Mouse (Mus musculus) embryonic facial prominence, embryonic 11.5 days (tissue): ENCODE measurements around the gene Cmya5. TPM values are rescaled to one million over a fixed set of nuclear protein-coding genes. Genes with fewer than 3 reads are reported as not detected.
"Not testable (repeated sequence)": the region's sequence is repeated elsewhere in the genome, so short reads cannot be mapped to it uniquely, and the experiment has no call there.

Source experiments
- ATAC-seq: fragments of 200-750 bp; cut with Nextera tagmentation; replicated peaks from 2 replicates; pipeline ENCODE4 v1.8.0; 2017; ENCODE audit warnings: low read depth; ENCODE audit not compliant: insufficient number of reproducible peaks, low FRiP score, low TSS enrichment
- DNase-seq: peaks from one replicate; pipeline ENCODE4 v3.0.0-alpha.2; 2015; ENCODE audit warnings: low spot score
- H3K27ac ChIP-seq: fragments of 300-500 bp; sonication (generic); replicated peaks from 2 replicates; pipeline ENCODE4 v1.5.1; 2014; ENCODE audit warnings: mild to moderate bottlenecking, low read depth, low read length, control low read depth
- H3K27me3 ChIP-seq: fragments of 300-500 bp; sonication (generic); 2 replicates; pipeline ENCODE4 v1.6.1; 2014; ENCODE audit warnings: mild to moderate bottlenecking, low read length, moderate library complexity, mixed read lengths; ENCODE audit not compliant: control insufficient read depth, insufficient read depth
- H3K36me3 ChIP-seq: fragments of 300-500 bp; sonication (generic); replicated peaks from 2 replicates; pipeline ENCODE4 v1.6.1; 2014; ENCODE audit warnings: low read depth, mild to moderate bottlenecking, low read length, moderate library complexity, mixed read lengths; ENCODE audit not compliant: control insufficient read depth, insufficient read depth
- H3K4me1 ChIP-seq: fragments of 300-500 bp; sonication (generic); 2 replicates; pipeline ENCODE4 v1.6.1; 2014; ENCODE audit warnings: low read length, mixed read lengths; ENCODE audit not compliant: control insufficient read depth, insufficient read depth
- H3K4me2 ChIP-seq: fragments of 300-500 bp; sonication (generic); 2 replicates; pipeline ENCODE4 v1.6.1; 2014; ENCODE audit warnings: low read depth, mild to moderate bottlenecking, control low read depth, low read length, moderate library complexity
- H3K4me3 ChIP-seq: fragments of 300-500 bp; sonication (generic); 2 replicates; pipeline ENCODE4 v1.5.1; 2014; ENCODE audit warnings: low read depth, low read length, control low read depth
- H3K9ac ChIP-seq: fragments of 300-500 bp; sonication (generic); replicated peaks from 2 replicates; pipeline ENCODE4 v1.6.1; 2014; ENCODE audit warnings: mild to moderate bottlenecking, control low read depth, low read length
- H3K9me3 ChIP-seq: fragments of 300-500 bp; sonication (generic); replicated peaks from 2 replicates; pipeline ENCODE4 v1.6.1; 2016; ENCODE audit warnings: mild to moderate bottlenecking, low read length, inconsistent platforms, mixed read lengths; ENCODE audit not compliant: control insufficient read depth
- WGBS: fragments of 180-500 bp; shearing (Covaris S2); extraction: QIAGEN DNeasy Blood & Tissue Kit; methylation state at CpG from one replicate; pipeline ENCODE4 v1.1.7; 2014; 5-methylcytosine and 5-hydroxymethylcytosine counted together
- polyA plus RNA-seq: library from polyadenylated mRNA; unstranded; fragments of >200 nt; fragmentation: Nextera tagmentation; extraction: Ambion mirVana; gene quantifications from 2 replicates; pipeline ENCODE4 v1.2.1, GENCODE M21; 2014

Cmya5 gene
- polyA plus RNA-seq, 1 experiment from 2014 or later = 0.13 TPM

DNA sequence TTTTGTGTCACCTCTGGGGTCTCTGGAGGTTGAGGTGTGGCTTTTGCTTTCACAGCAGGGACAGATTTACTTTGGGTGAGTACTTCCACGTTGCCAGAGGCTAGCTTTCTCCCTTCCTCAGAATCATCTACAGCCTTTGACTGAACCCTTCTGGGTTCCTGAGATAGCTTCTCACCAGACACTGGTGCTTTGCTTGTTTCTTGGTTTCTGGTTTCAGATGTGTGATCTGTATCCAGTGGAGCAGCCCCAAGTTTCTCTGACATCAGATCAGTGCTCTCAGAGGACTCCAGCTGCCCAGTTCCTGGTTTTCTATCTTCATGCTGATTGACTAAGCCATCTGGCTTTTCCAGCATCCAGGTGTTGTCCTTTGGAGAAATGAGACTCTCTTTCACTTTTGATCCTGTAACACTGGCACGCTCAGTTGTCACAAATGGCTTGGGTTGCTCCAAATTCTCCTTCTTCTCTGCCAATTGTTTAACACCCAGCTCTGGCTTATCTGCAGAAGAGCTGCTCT, 51.6 kb downstream of the Cmya5 start:
- no peaks in the 10 kb centered on the region for H3K27me3 ChIP-seq
- H3K27ac ChIP-seq = no peak overlapping the region
- H3K9ac ChIP-seq = no peak overlapping the region
- DNase-seq (no peak), ATAC-seq (no peak)
- no peak overlapping the region for H3K4me3 ChIP-seq
- H3K9me3 ChIP-seq = no peaks in the 10 kb centered on the region
- no peaks in the 10 kb centered on the region for H3K4me1 ChIP-seq
- H3K36me3 ChIP-seq = no peaks in the 10 kb centered on the region
- 71% methylated on average over 2 of the region's 2 CpGs for WGBS
- H3K4me2 ChIP-seq = no peak overlapping the region

DNA sequence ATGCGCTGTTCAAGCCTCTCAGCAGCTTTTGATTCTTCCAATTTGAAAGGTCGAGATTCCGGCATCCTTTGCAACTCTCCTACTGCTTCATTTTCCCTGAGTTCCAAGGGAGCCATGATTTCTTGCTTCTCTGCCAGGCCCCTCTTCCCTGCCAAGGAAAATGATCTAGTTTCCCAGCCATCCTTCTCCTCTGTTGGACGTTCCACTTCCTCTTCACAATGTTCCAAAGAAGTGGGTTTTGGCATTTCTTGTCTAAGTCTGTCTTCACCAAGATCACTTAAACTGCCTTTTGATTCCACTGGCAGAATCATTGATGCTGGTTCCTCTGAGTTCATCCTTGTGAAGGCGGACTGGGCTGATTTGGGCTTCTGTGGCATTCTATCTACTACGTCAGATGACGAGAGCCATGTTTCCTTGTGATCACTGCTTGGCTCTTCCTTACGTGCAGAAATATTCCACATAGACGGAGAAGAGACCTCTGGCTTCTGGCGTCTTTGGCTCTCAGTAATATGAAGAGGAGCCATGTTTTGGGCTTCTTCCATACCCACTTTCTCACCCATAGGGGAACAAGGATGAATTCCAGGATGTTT, 52.6 kb downstream of the Cmya5 start:
- no peak for DNase-seq
- no peak overlapping the region for H3K4me2 ChIP-seq
- no peaks in the 10 kb centered on the region for H3K4me1 ChIP-seq
- no peak overlapping the region for H3K4me3 ChIP-seq
- 91% methylated on average over 10 of the region's 10 CpGs for WGBS
- H3K9ac ChIP-seq = no peak overlapping the region
- no peaks in the 10 kb centered on the region for H3K27me3 ChIP-seq
- H3K36me3 ChIP-seq = no peaks in the 10 kb centered on the region
- no peak for ATAC-seq
- no peaks in the 10 kb centered on the region for H3K9me3 ChIP-seq
- no peak overlapping the region for H3K27ac ChIP-seq

DNA sequence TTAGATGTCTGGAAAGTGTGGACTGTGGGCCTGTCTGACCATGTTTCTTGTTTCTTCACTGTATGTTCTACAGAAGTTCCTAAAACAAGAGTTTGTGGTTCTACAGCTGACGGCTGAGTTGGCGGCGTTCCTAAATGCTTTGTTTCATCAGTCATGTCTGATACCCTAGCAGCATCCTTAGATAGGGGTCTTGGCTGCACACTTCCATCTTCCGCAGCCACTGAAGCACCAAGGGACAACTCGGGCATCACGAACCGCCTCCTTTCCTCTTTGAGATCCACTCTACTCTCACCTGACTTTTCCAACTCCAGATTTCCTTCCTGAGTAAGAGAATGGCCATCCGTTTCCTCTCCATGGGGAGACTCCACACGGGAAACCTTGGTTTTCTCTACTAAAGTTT, 53.3 kb downstream of the Cmya5 start:
- H3K4me2 ChIP-seq = no peak overlapping the region
- no peaks in the 10 kb centered on the region for H3K27me3 ChIP-seq
- H3K4me3 ChIP-seq = no peak overlapping the region
- ATAC-seq = no peak
- no peaks in the 10 kb centered on the region for H3K4me1 ChIP-seq
- H3K36me3 ChIP-seq = no peaks in the 10 kb centered on the region
- no peak overlapping the region for H3K9ac ChIP-seq
- H3K27ac ChIP-seq = no peak overlapping the region
- DNase-seq = no peak
- no peaks in the 10 kb centered on the region for H3K9me3 ChIP-seq
- WGBS = 89% methylated on average over 9 of the region's 9 CpGs

DNA sequence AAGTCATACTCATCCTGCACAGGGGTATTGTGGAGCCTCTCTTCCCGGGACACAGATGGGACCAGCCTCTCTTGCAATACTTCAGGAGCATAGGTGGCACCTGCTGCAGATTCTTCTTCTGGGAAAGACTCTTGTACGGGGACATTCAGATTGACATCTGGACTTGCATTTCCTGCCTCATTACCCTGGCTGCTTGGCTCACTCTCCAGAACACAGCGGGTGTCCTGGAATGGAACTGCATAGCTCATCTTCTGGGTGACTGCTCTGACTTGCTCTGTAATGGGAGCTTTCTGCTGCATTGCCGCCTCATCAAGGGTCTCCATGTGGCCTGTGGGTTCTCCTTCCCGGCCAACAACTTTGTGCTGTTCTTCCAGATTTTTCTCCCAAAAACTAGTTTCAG, 55.0 kb downstream of the Cmya5 start:
- H3K4me3 ChIP-seq = no peak overlapping the region
- no peaks in the 10 kb centered on the region for H3K9me3 ChIP-seq
- H3K27me3 ChIP-seq = no peaks in the 10 kb centered on the region
- ATAC-seq = no peak
- H3K36me3 ChIP-seq = no peaks in the 10 kb centered on the region
- H3K27ac ChIP-seq = no peak overlapping the region
- 72% methylated on average over 5 of the region's 5 CpGs for WGBS
- no peak overlapping the region for H3K9ac ChIP-seq
- no peak overlapping the region for H3K4me2 ChIP-seq
- no peak for DNase-seq
- no peaks in the 10 kb centered on the region for H3K4me1 ChIP-seq

DNA sequence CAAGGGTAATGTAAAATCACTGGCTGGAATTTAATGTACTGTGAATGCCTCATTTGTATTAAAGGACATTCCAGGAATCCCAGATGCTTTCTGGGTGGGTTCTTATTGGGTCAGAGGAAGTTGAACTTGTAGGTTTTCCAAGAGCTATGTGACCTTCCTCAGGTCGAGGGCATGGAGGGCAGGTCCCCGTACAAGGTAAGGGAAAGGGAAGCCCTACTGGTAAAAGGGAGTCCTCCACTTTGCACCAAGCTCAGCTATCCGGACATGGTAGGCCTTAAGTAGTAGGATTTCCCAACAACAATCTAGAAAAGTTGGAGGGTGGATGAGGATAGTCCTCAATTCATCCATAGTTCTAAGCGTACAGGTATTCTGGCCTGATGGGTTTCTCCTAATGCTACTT, 58.8 kb downstream of the Cmya5 start:
- DNase-seq = no peak
- Histone ChIP-seq H3K9me3 (no peaks in the 10 kb centered on the region), H3K27ac (no peak overlapping the region), H3K4me3 (no peak overlapping the region), H3K27me3 (no peaks in the 10 kb centered on the region), H3K9ac (no peak overlapping the region), H3K36me3 (no peaks in the 10 kb centered on the region), H3K4me1 (no peaks in the 10 kb centered on the region), H3K4me2 (no peak overlapping the region)
- 93% methylated on average over 4 of the region's 4 CpGs for WGBS
- ATAC-seq = no peak

DNA sequence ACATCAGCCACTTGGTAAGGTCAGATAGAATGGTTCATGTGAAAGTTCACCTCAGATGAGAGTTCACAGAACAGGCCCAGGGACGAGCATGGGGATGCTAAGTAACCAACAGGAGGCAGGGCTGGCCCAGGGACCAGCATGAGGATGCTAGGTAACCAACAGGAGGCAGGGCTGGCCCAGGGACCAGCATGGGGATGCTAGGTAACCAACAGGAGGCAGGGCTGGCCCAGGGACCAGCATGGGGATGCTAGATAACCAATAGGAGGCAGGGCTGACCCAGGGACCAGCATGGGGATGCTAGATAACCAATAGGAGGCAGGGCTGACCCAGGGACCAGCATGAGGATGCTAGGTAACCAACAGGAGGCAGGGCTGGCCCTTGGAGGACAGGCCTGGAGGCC, 62.2 kb downstream of the Cmya5 start:
- not testable (repeated sequence) for H3K4me2 ChIP-seq, H3K36me3 ChIP-seq, H3K27ac ChIP-seq, H3K9me3 ChIP-seq, H3K27me3 ChIP-seq, DNase-seq, ATAC-seq, H3K4me3 ChIP-seq, H3K9ac ChIP-seq, H3K4me1 ChIP-seq
- 86% methylated on average over 1 of the region's 1 CpGs for WGBS

DNA sequence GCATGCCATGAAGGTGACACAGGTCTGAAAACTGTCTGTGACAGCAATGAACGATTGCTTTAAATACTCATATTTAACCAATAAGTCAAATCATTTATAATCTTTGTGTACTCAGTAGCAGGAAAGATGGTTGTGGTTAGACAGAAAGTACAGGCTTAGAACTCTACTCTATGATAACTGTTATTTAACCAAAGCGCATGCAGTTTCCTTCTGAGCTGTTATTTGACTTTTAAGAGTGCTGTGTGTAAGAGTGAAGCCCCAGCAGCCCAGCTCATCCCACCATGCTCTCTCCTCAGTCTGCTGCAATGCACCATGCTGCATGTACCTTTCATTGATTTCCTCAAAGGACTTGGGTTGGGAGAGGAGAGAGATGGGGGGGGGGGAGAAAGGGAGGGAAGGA, 63.7 kb downstream of the Cmya5 start:
- no peak overlapping the region for H3K4me2 ChIP-seq
- ATAC-seq (no peak), DNase-seq (no peak)
- 92% methylated on average over 2 of the region's 2 CpGs for WGBS
- H3K9me3 ChIP-seq = no peaks in the 10 kb centered on the region
- H3K36me3 ChIP-seq = no peaks in the 10 kb centered on the region
- H3K27me3 ChIP-seq = no peaks in the 10 kb centered on the region
- H3K4me1 ChIP-seq = no peaks in the 10 kb centered on the region
- H3K27ac ChIP-seq = no peak overlapping the region
- no peak overlapping the region for H3K9ac ChIP-seq
- H3K4me3 ChIP-seq = no peak overlapping the region

GRCm38 (mm10) chr13:93074147-93074641, 70.3 kb downstream of the Cmya5 start:
- H3K4me1 ChIP-seq = peaks cover 3% of the 10 kb centered on the region; the same call in 1 of the 2 replicates
- H3K9ac ChIP-seq = no peak overlapping the region
- H3K27ac ChIP-seq = no peak overlapping the region
- H3K27me3 ChIP-seq = no peaks in the 10 kb centered on the region
- no peak overlapping the region for H3K4me3 ChIP-seq
- WGBS = 53% methylated on average over 17 of the region's 17 CpGs
- DNase-seq (peak; percentile 61), ATAC-seq (no peak; the same call in 1 of the 2 replicates)
- H3K9me3 ChIP-seq = no peaks in the 10 kb centered on the region
- peak overlapping the region; percentile 19; the same call in 1 of the 2 replicates for H3K4me2 ChIP-seq
- H3K36me3 ChIP-seq = no peaks in the 10 kb centered on the region
